Mouse (Mus musculus): ENCODE data around the gene Rinl. TPM values are rescaled to one million over a fixed set of nuclear protein-coding genes. Genes with fewer than 3 reads are reported as not detected.
A peak's percentile ranks its signal among the peaks of the same experiment; 100 is the strongest.

Gene Rinl
- polyA plus RNA-seq, 1 experiment, result 0.12 TPM

DNA sequence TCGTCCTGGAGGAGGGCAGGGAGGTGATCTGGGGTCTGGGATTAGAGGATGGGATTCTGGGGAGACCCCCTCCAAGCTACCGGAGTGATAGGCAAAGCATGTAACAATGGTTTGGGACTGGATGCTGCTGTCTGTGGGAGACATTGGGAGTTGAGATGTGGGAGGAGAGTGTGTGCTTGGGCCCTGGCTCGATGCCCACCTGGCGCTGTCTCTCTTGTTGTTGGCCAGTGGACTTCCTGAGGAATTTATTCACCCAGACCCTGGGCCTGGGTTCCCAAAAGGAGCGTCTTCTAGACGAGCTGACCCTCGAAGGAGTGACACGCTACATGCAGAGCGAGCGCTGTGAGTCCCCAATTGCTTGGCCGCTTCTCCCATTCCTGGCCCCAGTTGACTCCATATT, 16.9 kb upstream of the Rinl start:
- H3K36me3 ChIP-seq (ENCODE audit: control insufficient read depth, insufficient read depth), result no peaks in the 10 kb centered on the region
- H3ac ChIP-seq (ENCODE audit: control insufficient read depth, insufficient read length), result no peak overlapping the region
- H3K4me3 ChIP-seq, result no peak overlapping the region
- no peak overlapping the region for H3K4me2 ChIP-seq (ENCODE audit: low read depth)
- TF ChIP-seq MYOG (IDR thresholded peaks at IDR 0.05; ENCODE audit: control insufficient read depth in 1 of 3, insufficient read depth in 1 of 3, insufficient read length in 2 of 3, low read depth in 2 of 3), result no peak
- no peak for TF ChIP-seq USF1 (IDR thresholded peaks at IDR 0.05; ENCODE audit: low read depth)
- no peak for TF ChIP-seq TCF3 (IDR thresholded peaks at IDR 0.05; ENCODE audit: insufficient read length, low read depth)
- no peak for TF ChIP-seq POLR2A (IDR thresholded peaks at IDR 0.05; ENCODE audit: insufficient read length, low read depth)
- no peak for TF ChIP-seq POLR2AphosphoS2 (IDR thresholded peaks at IDR 0.05; ENCODE audit: insufficient read length, low read depth)
- TF ChIP-seq E2F4 (IDR thresholded peaks at IDR 0.05; ENCODE audit: insufficient read depth), result no peak
- no peak for TF ChIP-seq CEBPB (IDR thresholded peaks at IDR 0.05; ENCODE audit: insufficient read depth, poor library complexity, severe bottlenecking)
- H3K79me2 ChIP-seq (ENCODE audit: control insufficient read depth, insufficient read depth), result peaks cover 16% of the 10 kb centered on the region
- no peaks in the 10 kb centered on the region for H3K27me3 ChIP-seq (ENCODE audit: control insufficient read depth, insufficient read depth, insufficient read length)

DNA sequence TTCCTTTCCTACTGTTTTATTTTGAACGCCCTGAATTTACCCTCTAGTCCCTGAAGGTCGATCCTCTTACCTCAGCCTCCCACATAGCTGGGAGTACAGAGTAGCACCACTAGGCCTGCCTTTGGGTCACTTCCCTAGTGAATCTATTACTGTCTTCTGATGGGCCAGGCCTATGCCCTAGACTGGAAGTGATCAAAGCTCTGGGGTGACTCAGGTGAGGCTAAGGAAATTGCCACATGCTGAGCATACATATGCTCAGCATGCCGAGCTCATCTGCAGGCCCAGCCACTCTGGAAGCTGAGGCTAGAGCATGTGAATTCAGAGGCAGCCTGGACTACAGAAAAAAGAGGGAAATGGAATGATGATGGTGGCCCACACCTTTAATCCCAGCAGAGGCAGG, 15.6 kb upstream of the Rinl start:
- no peaks in the 10 kb centered on the region for H3K36me3 ChIP-seq (ENCODE audit: control insufficient read depth, insufficient read depth)
- no peak overlapping the region for H3K4me3 ChIP-seq
- H3K27me3 ChIP-seq (ENCODE audit: control insufficient read depth, insufficient read depth, insufficient read length), result no peaks in the 10 kb centered on the region
- peak overlapping the region; percentile 4 for H3K4me2 ChIP-seq (ENCODE audit: low read depth)
- peaks cover 3% of the 10 kb centered on the region for H3K79me2 ChIP-seq (ENCODE audit: control insufficient read depth, insufficient read depth)
- no peak overlapping the region for H3ac ChIP-seq (ENCODE audit: control insufficient read depth, insufficient read length)
- TF ChIP-seq TCF3 (IDR thresholded peaks at IDR 0.05; ENCODE audit: insufficient read length, low read depth) (no peak), SRF (IDR thresholded peaks at IDR 0.05; ENCODE audit: control insufficient read depth, insufficient read length, low read depth) (no peak), POLR2AphosphoS2 (IDR thresholded peaks at IDR 0.05; ENCODE audit: insufficient read length, low read depth) (no peak), MYOD1 (IDR thresholded peaks at IDR 0.05; ENCODE audit: control insufficient read depth in 1 of 3, insufficient read length in 2 of 3, low read depth in 2 of 3) (no peak), MYOG (IDR thresholded peaks at IDR 0.05; ENCODE audit: control insufficient read depth in 1 of 3, insufficient read depth in 1 of 3, insufficient read length in 2 of 3, low read depth in 2 of 3) (no peak), POLR2A (IDR thresholded peaks at IDR 0.05; ENCODE audit: insufficient read length, low read depth) (no peak), REST (IDR thresholded peaks at IDR 0.05; ENCODE audit: insufficient read depth, insufficient read length) (no peak), TCF12 (IDR thresholded peaks at IDR 0.05; ENCODE audit: insufficient read depth, poor library complexity, severe bottlenecking) (no peak), MAX (IDR thresholded peaks at IDR 0.05; ENCODE audit: low read depth) (no peak), E2F4 (IDR thresholded peaks at IDR 0.05; ENCODE audit: insufficient read depth) (no peak), CEBPB (IDR thresholded peaks at IDR 0.05; ENCODE audit: insufficient read depth, poor library complexity, severe bottlenecking) (no peak), USF1 (IDR thresholded peaks at IDR 0.05; ENCODE audit: low read depth) (no peak)

DNA sequence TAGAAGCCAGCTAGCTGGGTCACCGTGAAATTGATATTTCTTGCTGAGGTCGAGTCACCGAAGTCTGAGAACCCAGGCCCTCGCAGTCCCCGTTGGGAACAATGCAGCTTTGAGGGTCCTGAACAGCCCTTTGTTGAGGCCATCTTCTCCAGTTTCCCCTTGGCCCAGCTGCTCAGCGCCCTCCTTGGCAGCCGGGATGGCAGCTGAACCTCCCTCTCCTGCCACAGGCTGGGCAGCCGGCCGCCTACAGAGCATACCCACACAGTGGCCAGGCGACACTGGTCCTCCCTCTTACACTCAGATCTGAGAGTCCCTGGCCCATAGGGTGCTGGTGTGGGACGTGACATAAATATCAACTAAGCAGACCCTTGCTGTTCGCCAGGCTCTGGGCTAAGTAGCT, 14.6 kb upstream of the Rinl start:
- Histone ChIP-seq H3K36me3 (ENCODE audit: control insufficient read depth, insufficient read depth) (peaks cover 2% of the 10 kb centered on the region), H3K79me2 (ENCODE audit: control insufficient read depth, insufficient read depth) (peaks cover 3% of the 10 kb centered on the region), H3K4me2 (ENCODE audit: low read depth) (peak overlapping the region; percentile 4), H3ac (ENCODE audit: control insufficient read depth, insufficient read length) (no peak overlapping the region), H3K27me3 (ENCODE audit: control insufficient read depth, insufficient read depth, insufficient read length) (no peaks in the 10 kb centered on the region), H3K4me3 (no peak overlapping the region)
- TF ChIP-seq SRF (IDR thresholded peaks at IDR 0.05; ENCODE audit: control insufficient read depth, insufficient read length, low read depth) (no peak), POLR2AphosphoS2 (IDR thresholded peaks at IDR 0.05; ENCODE audit: insufficient read length, low read depth) (no peak), TCF3 (IDR thresholded peaks at IDR 0.05; ENCODE audit: insufficient read length, low read depth) (peak; percentile 76), MAX (IDR thresholded peaks at IDR 0.05; ENCODE audit: low read depth) (no peak), POLR2A (IDR thresholded peaks at IDR 0.05; ENCODE audit: insufficient read length, low read depth) (no peak), REST (IDR thresholded peaks at IDR 0.05; ENCODE audit: insufficient read depth, insufficient read length) (no peak), USF1 (IDR thresholded peaks at IDR 0.05; ENCODE audit: low read depth) (no peak), E2F4 (IDR thresholded peaks at IDR 0.05; ENCODE audit: insufficient read depth) (no peak), MYOD1 (IDR thresholded peaks at IDR 0.05; ENCODE audit: control insufficient read depth in 1 of 3, insufficient read length in 2 of 3, low read depth in 2 of 3) (peak in 2 of 3 experiments; percentile 91 to 94), CEBPB (IDR thresholded peaks at IDR 0.05; ENCODE audit: insufficient read depth, poor library complexity, severe bottlenecking) (no peak), MYOG (IDR thresholded peaks at IDR 0.05; ENCODE audit: control insufficient read depth in 1 of 3, insufficient read depth in 1 of 3, insufficient read length in 2 of 3, low read depth in 2 of 3) (peak; percentile 64 to 96 (median 96)), TCF12 (IDR thresholded peaks at IDR 0.05; ENCODE audit: insufficient read depth, poor library complexity, severe bottlenecking) (peak; percentile 19)

DNA sequence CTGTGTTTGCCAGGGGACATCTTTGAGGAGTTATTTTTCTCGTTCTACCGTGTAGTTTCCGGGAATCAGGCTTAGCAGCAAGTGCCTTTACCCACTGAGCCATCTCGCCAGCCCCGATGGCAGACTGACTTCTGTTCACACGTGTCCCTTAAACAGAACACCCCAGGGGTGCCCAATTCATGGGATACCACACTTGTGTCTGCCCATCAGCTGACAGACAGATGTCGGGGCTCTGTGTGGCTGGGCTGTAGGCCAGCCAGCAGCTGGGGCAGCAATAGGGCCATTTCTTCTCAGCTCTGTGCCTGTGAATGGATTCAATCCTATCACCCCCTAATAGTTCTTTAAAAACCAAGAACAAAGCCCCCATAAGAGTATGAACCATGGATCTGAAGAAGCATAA, 13.6 kb upstream of the Rinl start:
- Histone ChIP-seq H3K79me2 (ENCODE audit: control insufficient read depth, insufficient read depth) (peaks cover 3% of the 10 kb centered on the region), H3ac (ENCODE audit: control insufficient read depth, insufficient read length) (no peak overlapping the region), H3K27me3 (ENCODE audit: control insufficient read depth, insufficient read depth, insufficient read length) (no peaks in the 10 kb centered on the region), H3K4me2 (ENCODE audit: low read depth) (no peak overlapping the region), H3K36me3 (ENCODE audit: control insufficient read depth, insufficient read depth) (peaks cover 8% of the 10 kb centered on the region), H3K4me3 (no peak overlapping the region)
- TF ChIP-seq TCF12 (IDR thresholded peaks at IDR 0.05; ENCODE audit: insufficient read depth, poor library complexity, severe bottlenecking), result peak; percentile 74
- peak; percentile 64 to 97 (median 96) for TF ChIP-seq MYOD1 (IDR thresholded peaks at IDR 0.05; ENCODE audit: control insufficient read depth in 1 of 3, insufficient read length in 2 of 3, low read depth in 2 of 3)
- peak; percentile 53 for TF ChIP-seq TCF3 (IDR thresholded peaks at IDR 0.05; ENCODE audit: insufficient read length, low read depth)
- no peak for TF ChIP-seq MAX (IDR thresholded peaks at IDR 0.05; ENCODE audit: low read depth)
- peak; percentile 78 to 90 (median 87) for TF ChIP-seq MYOG (IDR thresholded peaks at IDR 0.05; ENCODE audit: control insufficient read depth in 1 of 3, insufficient read depth in 1 of 3, insufficient read length in 2 of 3, low read depth in 2 of 3)

DNA sequence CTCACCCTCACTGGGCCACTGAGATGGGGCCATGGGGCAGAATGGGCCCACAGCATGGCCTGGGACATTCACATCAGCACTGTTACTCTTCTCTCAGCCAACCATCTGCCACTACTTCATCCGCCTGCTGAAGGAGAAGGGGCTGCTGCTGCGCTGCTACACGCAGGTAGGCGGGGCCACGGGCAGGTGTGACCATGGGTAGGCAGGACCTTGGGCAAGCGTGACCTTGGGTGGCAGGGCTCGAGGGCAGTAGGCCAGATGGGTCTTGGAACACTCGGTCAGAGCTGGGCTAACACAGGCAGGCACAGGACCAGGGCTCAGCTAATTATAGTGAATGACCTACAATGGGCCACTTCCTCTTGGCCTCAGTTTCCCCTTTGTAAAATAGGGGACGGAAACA, 9.9 kb upstream of the Rinl start:
- Histone ChIP-seq H3ac (ENCODE audit: control insufficient read depth, insufficient read length) (no peak overlapping the region), H3K36me3 (ENCODE audit: control insufficient read depth, insufficient read depth) (peaks cover 8% of the 10 kb centered on the region), H3K27me3 (ENCODE audit: control insufficient read depth, insufficient read depth, insufficient read length) (no peaks in the 10 kb centered on the region), H3K4me2 (ENCODE audit: low read depth) (no peak overlapping the region), H3K4me3 (no peak overlapping the region), H3K79me2 (ENCODE audit: control insufficient read depth, insufficient read depth) (no peaks in the 10 kb centered on the region)
- TF ChIP-seq MYOD1 (IDR thresholded peaks at IDR 0.05; ENCODE audit: control insufficient read depth in 1 of 3, insufficient read length in 2 of 3, low read depth in 2 of 3), result no peak
- TF ChIP-seq REST (IDR thresholded peaks at IDR 0.05; ENCODE audit: insufficient read depth, insufficient read length), result no peak
- TF ChIP-seq USF1 (IDR thresholded peaks at IDR 0.05; ENCODE audit: low read depth), result no peak
- no peak for TF ChIP-seq MYOG (IDR thresholded peaks at IDR 0.05; ENCODE audit: control insufficient read depth in 1 of 3, insufficient read depth in 1 of 3, insufficient read length in 2 of 3, low read depth in 2 of 3)
- TF ChIP-seq POLR2A (IDR thresholded peaks at IDR 0.05; ENCODE audit: insufficient read length, low read depth), result no peak
- TF ChIP-seq CEBPB (IDR thresholded peaks at IDR 0.05; ENCODE audit: insufficient read depth, poor library complexity, severe bottlenecking), result no peak
- no peak for TF ChIP-seq SRF (IDR thresholded peaks at IDR 0.05; ENCODE audit: control insufficient read depth, insufficient read length, low read depth)
- no peak for TF ChIP-seq POLR2AphosphoS2 (IDR thresholded peaks at IDR 0.05; ENCODE audit: insufficient read length, low read depth)
- TF ChIP-seq E2F4 (IDR thresholded peaks at IDR 0.05; ENCODE audit: insufficient read depth), result no peak
- no peak for TF ChIP-seq TCF12 (IDR thresholded peaks at IDR 0.05; ENCODE audit: insufficient read depth, poor library complexity, severe bottlenecking)
- no peak for TF ChIP-seq MAX (IDR thresholded peaks at IDR 0.05; ENCODE audit: low read depth)
- no peak for TF ChIP-seq TCF3 (IDR thresholded peaks at IDR 0.05; ENCODE audit: insufficient read length, low read depth)
